Mouse (Mus musculus): ENCODE results near the gene Rpl7a.
A peak's percentile ranks its signal among the peaks of the same experiment; 100 is the strongest.
"Not testable (repeated sequence)": the region's sequence is repeated elsewhere in the genome, so short reads cannot be mapped to it uniquely, and the experiment has no call there.

Gene Rpl7a

GRCm38 (mm10) chr2:26910124-26910993 is at the start of gene Rpl7a, which contains the start of gene Med22:
Gene Rpl7a (plus strand): TSS chr2:26910764.
Gene Med22 (minus strand): TSS chr2:26910677.
- DNase-seq, result peak; percentile 99

- no peak for DNase-seq
Measured at GRCm38 (mm10) chr2:26862856-26863255, 47.7 kb upstream of the Rpl7a start.

GRCm38 (mm10) chr2:26864879-26865278 is 45.7 kb upstream of the Rpl7a start, which contains the start of gene Abo:
Gene Abo (minus strand): TSS chr2:26864979.
- DNase-seq, result no peak

- DNase-seq, result no peak
Measured at GRCm38 (mm10) chr2:26870666-26871065, 39.9 kb upstream of the Rpl7a start.

GRCm38 (mm10) chr2:26878571-26878970 is 32.0 kb upstream of the Rpl7a start:
- DNase-seq, result no peak

- DNase-seq, result not testable (repeated sequence)
Measured at GRCm38 (mm10) chr2:26885541-26885940, 25.0 kb upstream of the Rpl7a start.

GRCm38 (mm10) chr2:26886170-26886569 is 24.4 kb upstream of the Rpl7a start:
- not testable (repeated sequence) for DNase-seq

- no peak for DNase-seq
Measured at GRCm38 (mm10) chr2:26895898-26896297, 14.7 kb upstream of the Rpl7a start.

- no peak for DNase-seq
Measured at GRCm38 (mm10) chr2:26900731-26901130, 9.8 kb upstream of the Rpl7a start.

GRCm38 (mm10) chr2:26901834-26902400 is 8.6 kb upstream of the Rpl7a start:
- no peak for DNase-seq

GRCm38 (mm10) chr2:26902467-26903220 is 7.9 kb upstream of the Rpl7a start, which contains the start of gene Surf6:
Gene Surf6 (minus strand): TSS chr2:26902879.
- DNase-seq, result peak; percentile 98

- no peak for DNase-seq
Measured at GRCm38 (mm10) chr2:26903311-26903710, 7.3 kb upstream of the Rpl7a start.

- no peak for DNase-seq
Measured at GRCm38 (mm10) chr2:26905936-26906335, 4.6 kb upstream of the Rpl7a start.

- no peak for DNase-seq
Measured at GRCm38 (mm10) chr2:26906431-26906830, 4.1 kb upstream of the Rpl7a start.

GRCm38 (mm10) chr2:26907109-26907508 is 3.5 kb upstream of the Rpl7a start:
- DNase-seq, result no peak

- no peak for DNase-seq
Measured at GRCm38 (mm10) chr2:26908710-26909386, 1.7 kb upstream of the Rpl7a start.

GRCm38 (mm10) chr2:26909387-26909784 is 1.2 kb upstream of the Rpl7a start:
- DNase-seq, result no peak

GRCm38 (mm10) chr2:26910994-26911765 is 616 bp downstream of the Rpl7a start:
- peak; percentile 59 for DNase-seq

- DNase-seq, result no peak
Measured at GRCm38 (mm10) chr2:26912253-26912770, 1.7 kb downstream of the Rpl7a start.

GRCm38 (mm10) chr2:26913416-26914147 is 3.0 kb downstream of the Rpl7a start:
- DNase-seq, result no peak
